Mouse (Mus musculus): ENCODE measurements at regions not wholly inside any gene's neighbourhood (a gene's known extent, or its start where the extent isn't known, plus 50 kb on each side); places are given as distances from the start of the nearest gene placed in this dataset.

DNA sequence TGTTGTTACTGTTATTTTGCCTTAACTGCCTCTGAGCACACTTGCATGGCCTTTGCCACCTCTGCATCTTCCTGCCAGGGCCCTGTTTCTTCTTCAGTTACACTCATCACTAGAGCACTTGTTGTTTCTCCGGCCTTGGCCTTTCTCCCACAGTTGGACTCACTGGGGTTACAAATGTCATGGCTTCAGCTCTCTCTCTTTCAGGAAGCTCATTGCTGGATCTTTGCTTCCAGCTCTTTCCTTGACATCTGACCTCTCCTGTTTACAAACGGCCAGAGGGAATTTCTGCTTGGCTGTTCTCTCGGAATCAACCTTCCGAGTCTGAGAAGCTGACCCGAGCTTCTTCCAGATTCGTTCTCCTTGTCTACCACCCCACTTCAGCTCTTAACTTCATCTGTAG is 146.6 kb upstream of the Adamts3 start:
- no peaks in the 10 kb centered on the region for H3K9me3 ChIP-seq (ENCODE audit: control insufficient read depth, insufficient read depth, low read depth, low read length)
- H3K4me1 ChIP-seq (ENCODE audit: control insufficient read depth in 2 of 2, insufficient read depth in 2 of 2, low read length in 2 of 2, poor library complexity in 1 of 2): no peaks in the 10 kb centered on the region
- H3K9ac ChIP-seq (ENCODE audit: insufficient read depth, low read depth, low read length, poor library complexity, severe bottlenecking): no peak overlapping the region
- no peak for DNase-seq (ENCODE audit: low read depth, low spot score)
- H3K36me3 ChIP-seq (ENCODE audit: control insufficient read depth, insufficient read depth, low read length, poor library complexity, severe bottlenecking): no peaks in the 10 kb centered on the region
- TF ChIP-seq ZNF384 (IDR thresholded peaks at IDR 0.05; ENCODE audit: low read depth, low read length): no peak
- no peak for TF ChIP-seq HCFC1 (IDR thresholded peaks at IDR 0.05; ENCODE audit: borderline replicate concordance, insufficient read depth, low read length)
- TF ChIP-seq MAFK (IDR thresholded peaks at IDR 0.05; ENCODE audit: insufficient read depth, low read depth, low read length): no peak
- no peak for TF ChIP-seq CHD2 (IDR thresholded peaks at IDR 0.05; ENCODE audit: low read depth, low read length)
- TF ChIP-seq ZC3H11A (IDR thresholded peaks at IDR 0.05; ENCODE audit: borderline replicate concordance, low read depth, low read length): no peak
- in situ Hi-C loops (cut with MboI; ENCODE audit: low sequenced_read_pairs in 2 of 2, unreplicated experiment in 2 of 2): no loop called here
- H3K4me3 ChIP-seq (ENCODE audit: insufficient read depth in 1 of 2, low read depth in 1 of 2, low read length in 2 of 2, poor library complexity in 1 of 2, severe bottlenecking in 1 of 2): no peak overlapping the region
- H3K27ac ChIP-seq (ENCODE audit: insufficient read depth, low read depth, low read length, poor library complexity, severe bottlenecking): no peak overlapping the region

DNA sequence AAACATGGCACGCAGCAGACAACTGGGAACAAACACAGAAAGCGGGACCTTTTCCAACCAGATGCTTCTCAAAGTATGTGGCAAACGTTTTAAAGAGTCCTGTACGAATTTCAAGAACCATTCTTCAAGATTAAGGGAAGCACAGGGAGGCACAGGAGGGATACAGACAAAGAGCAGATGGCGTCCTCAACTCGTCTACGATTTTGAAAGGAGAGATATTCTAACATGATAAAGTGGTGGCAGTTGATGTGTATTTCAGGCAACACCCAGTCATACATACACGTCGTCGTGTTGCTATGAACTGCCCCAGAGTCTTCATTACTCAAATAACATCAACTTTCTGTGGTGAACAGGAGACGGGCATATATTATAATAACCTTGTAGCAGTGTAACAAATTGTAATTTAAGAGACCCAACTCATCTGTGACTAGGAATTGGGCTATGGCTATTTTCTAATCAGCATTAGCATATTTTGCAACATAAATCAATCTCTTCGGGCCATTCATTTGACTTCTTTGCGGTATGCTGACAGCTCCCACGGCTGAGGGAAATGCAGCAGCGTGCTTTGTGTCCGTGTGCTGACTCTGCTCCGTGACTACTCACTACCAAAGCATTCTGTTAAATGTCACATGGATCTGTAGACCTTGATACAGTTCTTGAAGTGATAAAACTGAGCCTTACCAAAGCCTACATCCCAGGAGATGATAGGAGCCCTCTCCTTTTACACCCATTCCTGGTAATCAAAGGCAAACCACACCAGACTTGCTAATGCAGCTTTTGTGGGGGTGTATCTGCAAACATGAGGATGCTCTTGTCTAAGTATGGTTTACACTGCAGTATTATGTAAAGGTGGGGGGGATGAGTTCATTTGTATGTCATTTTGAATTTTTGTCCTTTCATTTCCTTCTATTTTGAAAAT is 144.0 kb upstream of the Adamts3 start:
- in situ Hi-C loops (cut with MboI; ENCODE audit: low sequenced_read_pairs in 2 of 2, unreplicated experiment in 2 of 2): no loop called here
- H3K4me1 ChIP-seq (ENCODE audit: control insufficient read depth in 2 of 2, insufficient read depth in 2 of 2, low read length in 2 of 2, poor library complexity in 1 of 2): no peaks in the 10 kb centered on the region

GRCm38 (mm10) chr5:90021447-90021846 is 138.3 kb upstream of the Adamts3 start:
- in situ Hi-C loops (cut with MboI; ENCODE audit: low sequenced_read_pairs in 2 of 2, unreplicated experiment in 2 of 2): no loop called here
- TF ChIP-seq MAFK (IDR thresholded peaks at IDR 0.05; ENCODE audit: insufficient read depth, low read depth, low read length) (no peak), ZNF384 (IDR thresholded peaks at IDR 0.05; ENCODE audit: low read depth, low read length) (no peak), HCFC1 (IDR thresholded peaks at IDR 0.05; ENCODE audit: borderline replicate concordance, insufficient read depth, low read length) (no peak), ZC3H11A (IDR thresholded peaks at IDR 0.05; ENCODE audit: borderline replicate concordance, low read depth, low read length) (no peak), CHD2 (IDR thresholded peaks at IDR 0.05; ENCODE audit: low read depth, low read length) (no peak)
- H3K9me3 ChIP-seq (ENCODE audit: control insufficient read depth, insufficient read depth, low read depth, low read length): no peaks in the 10 kb centered on the region
- no peaks in the 10 kb centered on the region for H3K4me1 ChIP-seq (ENCODE audit: control insufficient read depth in 2 of 2, insufficient read depth in 2 of 2, low read length in 2 of 2, poor library complexity in 1 of 2)
- no peaks in the 10 kb centered on the region for H3K36me3 ChIP-seq (ENCODE audit: control insufficient read depth, insufficient read depth, low read length, poor library complexity, severe bottlenecking)
- H3K4me3 ChIP-seq (ENCODE audit: insufficient read depth in 1 of 2, low read depth in 1 of 2, low read length in 2 of 2, poor library complexity in 1 of 2, severe bottlenecking in 1 of 2): no peak overlapping the region
- H3K9ac ChIP-seq (ENCODE audit: insufficient read depth, low read depth, low read length, poor library complexity, severe bottlenecking): no peak overlapping the region
- H3K27ac ChIP-seq (ENCODE audit: insufficient read depth, low read depth, low read length, poor library complexity, severe bottlenecking): no peak overlapping the region
- no peak for DNase-seq (ENCODE audit: low read depth, low spot score)

More for the DNA sequence above, 144.0 kb upstream of the Adamts3 start:
- no peak for DNase-seq (ENCODE audit: low read depth, low spot score)
- TF ChIP-seq ZC3H11A (IDR thresholded peaks at IDR 0.05; ENCODE audit: borderline replicate concordance, low read depth, low read length): no peak
- H3K9me3 ChIP-seq (ENCODE audit: control insufficient read depth, insufficient read depth, low read depth, low read length): no peaks in the 10 kb centered on the region
- no peak overlapping the region for H3K4me3 ChIP-seq (ENCODE audit: insufficient read depth in 1 of 2, low read depth in 1 of 2, low read length in 2 of 2, poor library complexity in 1 of 2, severe bottlenecking in 1 of 2)
- H3K9ac ChIP-seq (ENCODE audit: insufficient read depth, low read depth, low read length, poor library complexity, severe bottlenecking): no peak overlapping the region
- no peak overlapping the region for H3K27ac ChIP-seq (ENCODE audit: insufficient read depth, low read depth, low read length, poor library complexity, severe bottlenecking)
- H3K36me3 ChIP-seq (ENCODE audit: control insufficient read depth, insufficient read depth, low read length, poor library complexity, severe bottlenecking): no peaks in the 10 kb centered on the region

GRCm38 (mm10) chr5:90000758-90001157 is 117.6 kb upstream of the Adamts3 start:
- Histone ChIP-seq H3K9ac (ENCODE audit: insufficient read depth, low read depth, low read length, poor library complexity, severe bottlenecking) (no peak overlapping the region), H3K27ac (ENCODE audit: insufficient read depth, low read depth, low read length, poor library complexity, severe bottlenecking) (no peak overlapping the region), H3K4me3 (ENCODE audit: insufficient read depth in 1 of 2, low read depth in 1 of 2, low read length in 2 of 2, poor library complexity in 1 of 2, severe bottlenecking in 1 of 2) (no peak overlapping the region), H3K36me3 (ENCODE audit: control insufficient read depth, insufficient read depth, low read length, poor library complexity, severe bottlenecking) (no peaks in the 10 kb centered on the region), H3K4me1 (ENCODE audit: control insufficient read depth in 2 of 2, insufficient read depth in 2 of 2, low read length in 2 of 2, poor library complexity in 1 of 2) (no peaks in the 10 kb centered on the region), H3K9me3 (ENCODE audit: control insufficient read depth, insufficient read depth, low read depth, low read length) (no peaks in the 10 kb centered on the region)
- DNase-seq (ENCODE audit: low read depth, low spot score): no peak
- in situ Hi-C loops (cut with MboI; ENCODE audit: low sequenced_read_pairs in 2 of 2, unreplicated experiment in 2 of 2): no loop called here
- TF ChIP-seq CHD2 (IDR thresholded peaks at IDR 0.05; ENCODE audit: low read depth, low read length) (no peak), ZNF384 (IDR thresholded peaks at IDR 0.05; ENCODE audit: low read depth, low read length) (no peak), ZC3H11A (IDR thresholded peaks at IDR 0.05; ENCODE audit: borderline replicate concordance, low read depth, low read length) (no peak), HCFC1 (IDR thresholded peaks at IDR 0.05; ENCODE audit: borderline replicate concordance, insufficient read depth, low read length) (no peak), MAFK (IDR thresholded peaks at IDR 0.05; ENCODE audit: insufficient read depth, low read depth, low read length) (no peak)
